Mouse (Mus musculus): ENCODE measurements around the gene Shank1. TPM values are rescaled to one million over a fixed set of nuclear protein-coding genes. Genes with fewer than 3 reads are reported as not detected.

The Shank1 gene
- 0.04 TPM for polyA plus RNA-seq (2014; fragmentation: Illumina TruSeq; extraction: RNeasy Lipid Tissue Mini Kit (QIAGEN cat#74804); ENCODE audit: low replicate concordance)

GRCm38 (mm10) chr7:44309475-44310284, at the start of gene Shank1:
Gene Shank1 (plus strand): TSS chr7:44310253.

DNA sequence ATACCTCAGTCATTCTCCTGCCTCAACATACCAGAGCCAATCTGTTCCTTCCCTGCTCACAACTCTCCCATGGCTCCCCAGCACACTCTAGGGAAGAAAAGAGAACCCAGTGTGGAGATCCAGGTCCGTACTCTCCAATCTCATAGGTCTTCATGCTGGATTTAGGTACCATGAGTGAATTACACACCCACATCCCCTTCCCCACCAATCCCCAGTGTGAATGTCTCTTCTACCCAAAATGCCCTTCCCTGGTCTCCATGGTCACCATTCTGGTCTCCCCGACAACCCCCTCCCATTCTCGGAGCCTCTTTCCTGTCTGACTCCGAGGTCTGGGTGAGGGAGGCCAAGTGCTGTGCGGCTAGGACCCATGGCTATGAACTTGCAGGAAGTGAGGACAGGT, 48.9 kb upstream of the Shank1 start, which contains the start of gene Gm15517:
Gm15517 (plus strand) TSS at position 301 of the 400 bp plus-strand sequence.

GRCm38 (mm10) chr7:44306516-44307240, 3.4 kb upstream of the Shank1 start, which contains the start of gene Clec11a:
Gene Clec11a (minus strand): TSS chr7:44306902.

GRCm38 (mm10) chr7:44383980-44384715, 74.1 kb downstream of the Shank1 start, which contains the start of gene Syt3:
Gene Syt3 (plus strand): TSS chr7:44384102.

DNA sequence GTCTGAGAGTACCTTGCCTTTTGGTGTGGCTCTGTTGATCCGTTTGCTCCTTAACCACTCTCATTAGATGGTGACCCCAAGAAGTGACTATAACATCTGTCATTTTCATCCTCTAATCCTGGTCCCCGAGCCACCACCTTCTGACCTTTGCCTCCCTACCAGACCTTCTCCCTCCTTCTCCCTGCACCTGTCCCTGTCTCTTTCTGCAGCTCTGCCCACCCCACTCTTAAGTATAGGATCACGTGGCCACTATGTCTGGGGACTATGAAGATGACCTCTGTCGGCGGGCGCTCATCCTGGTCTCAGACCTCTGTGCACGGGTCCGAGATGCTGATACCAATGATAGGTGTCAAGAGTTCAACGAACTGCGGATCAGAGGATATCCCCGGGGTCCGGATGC, 75.7 kb downstream of the Shank1 start, which contains the start of gene 1700008O03Rik:
1700008O03Rik (minus strand) TSS at position 101 of the 400 bp plus-strand sequence.

Other genes starting within 250 kb of the Shank1 start
- gene Klk1b21, start 207.9 kb upstream of the Shank1 start, polyA plus RNA-seq (2014; fragmentation: Illumina TruSeq; extraction: RNeasy Lipid Tissue Mini Kit (QIAGEN cat#74804); ENCODE audit: low replicate concordance): not detected
- gene Klk1b22, start 197.6 kb upstream of the Shank1 start, polyA plus RNA-seq (2014; fragmentation: Illumina TruSeq; extraction: RNeasy Lipid Tissue Mini Kit (QIAGEN cat#74804); ENCODE audit: low replicate concordance): not detected
- gene Klk1b16, start 173.5 kb upstream of the Shank1 start, polyA plus RNA-seq (2014; fragmentation: Illumina TruSeq; extraction: RNeasy Lipid Tissue Mini Kit (QIAGEN cat#74804); ENCODE audit: low replicate concordance): not detected
- gene Klk1b24, start 122.0 kb upstream of the Shank1 start, polyA plus RNA-seq (2014; fragmentation: Illumina TruSeq; extraction: RNeasy Lipid Tissue Mini Kit (QIAGEN cat#74804); ENCODE audit: low replicate concordance): not detected
- gene Klk1b3, start 112.1 kb upstream of the Shank1 start, polyA plus RNA-seq (2014; fragmentation: Illumina TruSeq; extraction: RNeasy Lipid Tissue Mini Kit (QIAGEN cat#74804); ENCODE audit: low replicate concordance): not detected
- not detected for gene Klk1b4, start 102.8 kb upstream of the Shank1 start, polyA plus RNA-seq (2014; fragmentation: Illumina TruSeq; extraction: RNeasy Lipid Tissue Mini Kit (QIAGEN cat#74804); ENCODE audit: low replicate concordance)
- gene Klk1b5, start 94.3 kb upstream of the Shank1 start, polyA plus RNA-seq (2014; fragmentation: Illumina TruSeq; extraction: RNeasy Lipid Tissue Mini Kit (QIAGEN cat#74804); ENCODE audit: low replicate concordance): 0.71 TPM
- 65.0 TPM for gene Klk1, start 84.9 kb upstream of the Shank1 start, polyA plus RNA-seq (2014; fragmentation: Illumina TruSeq; extraction: RNeasy Lipid Tissue Mini Kit (QIAGEN cat#74804); ENCODE audit: low replicate concordance)
- gene Gm36864, start 74.1 kb upstream of the Shank1 start, polyA plus RNA-seq (2014; fragmentation: Illumina TruSeq; extraction: RNeasy Lipid Tissue Mini Kit (QIAGEN cat#74804); ENCODE audit: low replicate concordance): not detected
- 0.63 TPM for gene 1700028J19Rik, start 63.6 kb upstream of the Shank1 start, polyA plus RNA-seq (2014; fragmentation: Illumina TruSeq; extraction: RNeasy Lipid Tissue Mini Kit (QIAGEN cat#74804); ENCODE audit: low replicate concordance)
- 39.8 TPM for gene 2410002F23Rik, start 63.5 kb upstream of the Shank1 start, polyA plus RNA-seq (2014; fragmentation: Illumina TruSeq; extraction: RNeasy Lipid Tissue Mini Kit (QIAGEN cat#74804); ENCODE audit: low replicate concordance)
- gene Acp4, start 52.9 kb upstream of the Shank1 start, polyA plus RNA-seq (2014; fragmentation: Illumina TruSeq; extraction: RNeasy Lipid Tissue Mini Kit (QIAGEN cat#74804); ENCODE audit: low replicate concordance): not detected
- gene Gm15517, start 48.8 kb upstream of the Shank1 start, polyA plus RNA-seq (2014; fragmentation: Illumina TruSeq; extraction: RNeasy Lipid Tissue Mini Kit (QIAGEN cat#74804); ENCODE audit: low replicate concordance): not detected
- gene Clec11a, start 3.4 kb upstream of the Shank1 start, polyA plus RNA-seq (2014; fragmentation: Illumina TruSeq; extraction: RNeasy Lipid Tissue Mini Kit (QIAGEN cat#74804); ENCODE audit: low replicate concordance): 0.30 TPM
- not detected for gene Syt3, start 73.8 kb downstream of the Shank1 start, polyA plus RNA-seq (2014; fragmentation: Illumina TruSeq; extraction: RNeasy Lipid Tissue Mini Kit (QIAGEN cat#74804); ENCODE audit: low replicate concordance)
- not detected for gene 1700008O03Rik, start 75.6 kb downstream of the Shank1 start, polyA plus RNA-seq (2014; fragmentation: Illumina TruSeq; extraction: RNeasy Lipid Tissue Mini Kit (QIAGEN cat#74804); ENCODE audit: low replicate concordance)
- not detected for gene Lrrc4b, start 118.8 kb downstream of the Shank1 start, polyA plus RNA-seq (2014; fragmentation: Illumina TruSeq; extraction: RNeasy Lipid Tissue Mini Kit (QIAGEN cat#74804); ENCODE audit: low replicate concordance)
- not detected for gene Aspdh, start 155.1 kb downstream of the Shank1 start, polyA plus RNA-seq (2014; fragmentation: Illumina TruSeq; extraction: RNeasy Lipid Tissue Mini Kit (QIAGEN cat#74804); ENCODE audit: low replicate concordance)
- 1.0 TPM for gene Josd2, start 157.7 kb downstream of the Shank1 start, polyA plus RNA-seq (2014; fragmentation: Illumina TruSeq; extraction: RNeasy Lipid Tissue Mini Kit (QIAGEN cat#74804); ENCODE audit: low replicate concordance)
- gene Emc10, start 186.3 kb downstream of the Shank1 start, polyA plus RNA-seq (2014; fragmentation: Illumina TruSeq; extraction: RNeasy Lipid Tissue Mini Kit (QIAGEN cat#74804); ENCODE audit: low replicate concordance): 1.2 TPM
- gene Fam71e1, start 186.3 kb downstream of the Shank1 start, polyA plus RNA-seq (2014; fragmentation: Illumina TruSeq; extraction: RNeasy Lipid Tissue Mini Kit (QIAGEN cat#74804); ENCODE audit: low replicate concordance): not detected
- gene Mybpc2, start 214.4 kb downstream of the Shank1 start, polyA plus RNA-seq (2014; fragmentation: Illumina TruSeq; extraction: RNeasy Lipid Tissue Mini Kit (QIAGEN cat#74804); ENCODE audit: low replicate concordance): not detected
- gene Spib, start 221.8 kb downstream of the Shank1 start, polyA plus RNA-seq (2014; fragmentation: Illumina TruSeq; extraction: RNeasy Lipid Tissue Mini Kit (QIAGEN cat#74804); ENCODE audit: low replicate concordance): 0.45 TPM
- not detected for gene Pold1, start 238.6 kb downstream of the Shank1 start, polyA plus RNA-seq (2014; fragmentation: Illumina TruSeq; extraction: RNeasy Lipid Tissue Mini Kit (QIAGEN cat#74804); ENCODE audit: low replicate concordance)
- 0.78 TPM for gene Nr1h2, start 243.7 kb downstream of the Shank1 start, polyA plus RNA-seq (2014; fragmentation: Illumina TruSeq; extraction: RNeasy Lipid Tissue Mini Kit (QIAGEN cat#74804); ENCODE audit: low replicate concordance)